Mouse (Mus musculus): Measurements from ENCODE around the gene Mfsd13b. TPM values are rescaled to one million over a fixed set of nuclear protein-coding genes. Genes with fewer than 3 reads are reported as not detected.

Gene Mfsd13b
- polyA plus RNA-seq, 1 experiment = not detected

- no peak overlapping the region for H3K4me3 ChIP-seq (ENCODE audit: insufficient read depth, low read depth, low read length)
- no peak overlapping the region for H3K27ac ChIP-seq (replicated peaks; ENCODE audit: low read depth, low read length)
- peaks cover 7% of the 10 kb centered on the region; the same call in 1 of the 2 replicates for H3K4me1 ChIP-seq (ENCODE audit: control insufficient read depth, insufficient read depth, insufficient read length, low read length)
Observed at GRCm38 (mm10) chr7:121044251-121044650, 61.9 kb downstream of the Mfsd13b start.

- Histone ChIP-seq H3K27ac (replicated peaks; ENCODE audit: low read depth, low read length) (peak overlapping the region; percentile 90), H3K4me3 (ENCODE audit: insufficient read depth, low read depth, low read length) (no peak overlapping the region), H3K4me1 (ENCODE audit: control insufficient read depth, insufficient read depth, insufficient read length, low read length) (peaks cover 7% of the 10 kb centered on the region; the same call in 1 of the 2 replicates)
Observed at GRCm38 (mm10) chr7:121045671-121046453, 63.6 kb downstream of the Mfsd13b start.

- H3K27ac ChIP-seq (replicated peaks; ENCODE audit: low read depth, low read length) = no peak overlapping the region
- H3K4me3 ChIP-seq (ENCODE audit: insufficient read depth, low read depth, low read length) = no peak overlapping the region
- peaks cover 4% of the 10 kb centered on the region; the same call in 1 of the 2 replicates for H3K4me1 ChIP-seq (ENCODE audit: control insufficient read depth, insufficient read depth, insufficient read length, low read length)
Observed at GRCm38 (mm10) chr7:121047624-121048023, 65.3 kb downstream of the Mfsd13b start.

- no peak overlapping the region for H3K4me3 ChIP-seq (ENCODE audit: insufficient read depth, low read depth, low read length)
- H3K27ac ChIP-seq (replicated peaks; ENCODE audit: low read depth, low read length) = no peak overlapping the region
- H3K4me1 ChIP-seq (ENCODE audit: control insufficient read depth, insufficient read depth, insufficient read length, low read length) = no peaks in the 10 kb centered on the region
Observed at GRCm38 (mm10) chr7:121053071-121053470, 70.8 kb downstream of the Mfsd13b start.

- H3K4me1 ChIP-seq (ENCODE audit: control insufficient read depth, insufficient read depth, insufficient read length, low read length) = peaks cover 7% of the 10 kb centered on the region; the same call in 1 of the 2 replicates
- H3K27ac ChIP-seq (replicated peaks; ENCODE audit: low read depth, low read length) = peak overlapping the region; percentile 45
Observed at GRCm38 (mm10) chr7:121059477-121060218, 77.3 kb downstream of the Mfsd13b start.

GRCm38 (mm10) chr7:121064309-121064708 lies 82.0 kb downstream of the Mfsd13b start:
- Histone ChIP-seq H3K27ac (replicated peaks; ENCODE audit: low read depth, low read length) (no peak overlapping the region), H3K4me3 (ENCODE audit: insufficient read depth, low read depth, low read length) (no peak overlapping the region), H3K4me1 (ENCODE audit: control insufficient read depth, insufficient read depth, insufficient read length, low read length) (peaks cover 2% of the 10 kb centered on the region; the same call in 1 of the 2 replicates)

More at GRCm38 (mm10) chr7:121059477-121060218, 77.3 kb downstream of the Mfsd13b start:
- no peak overlapping the region for H3K4me3 ChIP-seq (ENCODE audit: insufficient read depth, low read depth, low read length)

Other genes with a start within 250 kb of the Mfsd13b start
- gene Vwa3a, start 243.2 kb upstream of the Mfsd13b start, polyA plus RNA-seq (2012; ENCODE audit: insufficient read depth, insufficient read length, missing spikeins) = 1.3 and 1.7 TPM in 2 replicates
- gene Gm5737, start 170.1 kb upstream of the Mfsd13b start, polyA plus RNA-seq (2012; ENCODE audit: insufficient read depth, insufficient read length, missing spikeins) = not detected in 2 replicates
- 3.5 and 5.0 TPM in 2 replicates for gene Eef2k, start 139.7 kb upstream of the Mfsd13b start, polyA plus RNA-seq (2012; ENCODE audit: insufficient read depth, insufficient read length, missing spikeins)
- 6.1 and 7.9 TPM in 2 replicates for gene Polr3e, start 64.8 kb upstream of the Mfsd13b start, polyA plus RNA-seq (2012; ENCODE audit: insufficient read depth, insufficient read length, missing spikeins)
- gene Cdr2, start 197 bp upstream of the Mfsd13b start, polyA plus RNA-seq (2012; ENCODE audit: insufficient read depth, insufficient read length, missing spikeins) = 6.5 and 8.6 TPM in 2 replicates
- gene Mettl9, start 51.9 kb downstream of the Mfsd13b start, polyA plus RNA-seq (2012; ENCODE audit: insufficient read depth, insufficient read length, missing spikeins) = 60.4 and 82.4 TPM in 2 replicates
- 2.6 and 2.7 TPM in 2 replicates for gene Igsf6, start 92.1 kb downstream of the Mfsd13b start, polyA plus RNA-seq (2012; ENCODE audit: insufficient read depth, insufficient read length, missing spikeins)
- gene Otoa, start 99.1 kb downstream of the Mfsd13b start, polyA plus RNA-seq (2012; ENCODE audit: insufficient read depth, insufficient read length, missing spikeins) = not detected in 2 replicates

Data from brown adipose tissue, adult 24 weeks (tissue).